Mouse (Mus musculus) cerebellum, adult 2 months (tissue): ENCODE measurements around the gene Hras. TPM values are rescaled to one million over a fixed set of nuclear protein-coding genes. Genes with fewer than 3 reads are reported as not detected.
A peak's percentile ranks its signal among the peaks of the same experiment; 100 is the strongest.

Source experiments
- DNase-seq, 2 experiments: peaks; one replicate each; pipeline ENCODE4 v3.0.0; 2021
- H3K27ac ChIP-seq: fragments of 200-500 bp; 2 replicates; pipeline ENCODE4 v1.5.1; 2012; ENCODE audit warnings: low read length, control low read depth, inconsistent platforms; ENCODE audit not compliant: insufficient read depth
- H3K27me3 ChIP-seq: fragments of 200-500 bp; 2 replicates; pipeline ENCODE4 v1.6.1; 2012; ENCODE audit warnings: inconsistent platforms, mild to moderate bottlenecking, low read length, moderate library complexity; ENCODE audit not compliant: control insufficient read depth, insufficient read depth
- H3K4me1 ChIP-seq: fragments of 200-500 bp; 2 replicates; pipeline ENCODE4 v1.6.1; 2011; ENCODE audit warnings: low read length; ENCODE audit not compliant: control insufficient read depth, insufficient read depth
- H3K4me3 ChIP-seq: fragments of 200-500 bp; replicated peaks from 2 replicates; pipeline ENCODE3; 2011; ENCODE audit warnings: mild to moderate bottlenecking, low read depth, low read length, control low read depth; ENCODE audit not compliant: insufficient read depth
- CTCF ChIP-seq: fragments of 200-500 bp; IDR thresholded peaks from 2 replicates; pipeline ENCODE4 v1.5.1; 2011; ENCODE audit warnings: low read depth, mild to moderate bottlenecking, control low read depth, low read length, moderate library complexity, borderline replicate concordance; ENCODE audit not compliant: insufficient read depth
- POLR2A ChIP-seq: fragments of 200-500 bp; IDR thresholded peaks from 2 replicates; pipeline ENCODE4 v1.6.1; 2011; ENCODE audit warnings: low read length, control low read depth, borderline replicate concordance; ENCODE audit not compliant: insufficient read depth
- WGBS: fragments of 180-500 bp; shearing (Covaris S2); methylation state at CpG from one replicate; pipeline ENCODE4 v1.1.7; 2018; 5-methylcytosine and 5-hydroxymethylcytosine counted together
- polyA plus RNA-seq: library from polyadenylated mRNA; depleted of rRNA; stranded (reverse); fragments of >200 nt; gene quantifications from 2 replicates; pipeline ENCODE4 v1.2.3, GENCODE M21; 2012

Hras gene
- polyA plus RNA-seq, 1 experiment = 186 TPM

DNA sequence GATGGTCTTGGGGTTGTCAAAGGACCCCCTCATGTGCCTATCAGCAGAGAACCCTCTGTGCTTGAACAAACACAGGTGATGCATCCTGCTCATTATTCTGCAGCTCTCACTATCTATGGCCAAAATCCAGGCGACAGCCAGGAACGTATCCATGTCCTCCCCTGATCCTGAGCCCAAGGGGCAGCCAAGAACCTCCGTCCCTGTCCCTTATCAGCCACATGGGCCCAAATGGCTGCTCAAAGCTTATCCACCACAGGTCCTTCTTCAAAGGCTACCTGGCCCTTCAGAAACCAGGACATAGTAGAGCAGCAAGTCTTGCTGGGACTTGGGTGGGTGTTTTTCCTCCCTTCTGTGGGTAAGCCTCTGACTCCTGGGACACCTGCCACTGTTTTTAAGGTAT is 5.6 kb downstream of the Hras start:
- no peak for DNase-seq
- no peak overlapping the region for H3K27ac ChIP-seq
- 71% methylated on average over 3 of the region's 3 CpGs for WGBS
- H3K4me3 ChIP-seq = no peak overlapping the region
- H3K4me1 ChIP-seq = peaks cover 11% of the 10 kb centered on the region
- no peaks in the 10 kb centered on the region for H3K27me3 ChIP-seq
- TF ChIP-seq CTCF (no peak), POLR2A (no peak)

DNA sequence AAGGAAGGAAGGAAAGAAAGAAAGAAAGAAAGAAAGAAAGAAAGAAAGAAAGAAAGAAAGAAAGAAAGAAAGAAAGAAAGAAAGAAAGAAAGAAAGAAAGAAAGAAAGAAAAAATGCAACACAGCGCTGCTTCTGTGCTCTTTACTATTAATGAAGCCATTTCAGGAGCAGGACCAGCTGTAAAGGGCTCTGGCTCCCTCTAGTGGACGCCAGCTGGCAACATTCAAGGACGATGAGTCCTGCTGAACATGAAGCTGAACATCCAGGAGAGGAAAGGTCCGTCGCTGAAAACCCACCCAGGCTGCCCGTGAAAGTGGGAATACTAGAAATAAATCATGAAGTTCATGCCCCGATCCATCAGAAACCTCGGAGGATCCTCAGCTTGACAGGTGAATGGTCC is 17.6 kb downstream of the Hras start:
- Histone ChIP-seq H3K27ac (no peak overlapping the region), H3K4me3 (no peak overlapping the region), H3K4me1 (peaks cover 5% of the 10 kb centered on the region; the same call in 1 of the 2 replicates), H3K27me3 (no peaks in the 10 kb centered on the region)
- WGBS = 2% methylated on average over 8 of the region's 8 CpGs
- peak; percentile 83 to 87 for DNase-seq
- peak; percentile 97 for TF ChIP-seq CTCF
- no peak for TF ChIP-seq POLR2A

DNA sequence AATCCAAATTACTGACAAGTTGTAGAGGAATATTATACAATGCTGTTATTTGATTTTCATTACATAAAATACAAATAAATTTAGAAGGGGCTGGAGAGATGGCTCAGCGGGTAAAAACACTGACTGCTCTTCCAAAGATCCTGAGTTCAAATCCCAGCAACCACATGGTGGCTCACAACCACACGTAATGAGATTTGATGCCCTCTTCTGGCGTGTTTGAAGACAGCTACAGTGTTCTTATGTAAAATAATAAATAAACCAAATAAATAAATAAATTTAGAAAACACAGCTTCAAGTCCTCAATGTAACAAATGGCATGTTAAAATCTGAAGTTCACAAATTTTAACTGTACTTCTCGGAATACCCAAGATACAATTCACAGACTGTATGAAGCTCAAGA is 18.7 kb downstream of the Hras start:
- Histone ChIP-seq H3K4me3 (no peak overlapping the region), H3K27me3 (no peaks in the 10 kb centered on the region), H3K4me1 (peaks cover 5% of the 10 kb centered on the region; the same call in 1 of the 2 replicates), H3K27ac (no peak overlapping the region)
- TF ChIP-seq CTCF (no peak), POLR2A (no peak)
- 81% methylated on average over 4 of the region's 4 CpGs for WGBS
- DNase-seq = no peak

DNA sequence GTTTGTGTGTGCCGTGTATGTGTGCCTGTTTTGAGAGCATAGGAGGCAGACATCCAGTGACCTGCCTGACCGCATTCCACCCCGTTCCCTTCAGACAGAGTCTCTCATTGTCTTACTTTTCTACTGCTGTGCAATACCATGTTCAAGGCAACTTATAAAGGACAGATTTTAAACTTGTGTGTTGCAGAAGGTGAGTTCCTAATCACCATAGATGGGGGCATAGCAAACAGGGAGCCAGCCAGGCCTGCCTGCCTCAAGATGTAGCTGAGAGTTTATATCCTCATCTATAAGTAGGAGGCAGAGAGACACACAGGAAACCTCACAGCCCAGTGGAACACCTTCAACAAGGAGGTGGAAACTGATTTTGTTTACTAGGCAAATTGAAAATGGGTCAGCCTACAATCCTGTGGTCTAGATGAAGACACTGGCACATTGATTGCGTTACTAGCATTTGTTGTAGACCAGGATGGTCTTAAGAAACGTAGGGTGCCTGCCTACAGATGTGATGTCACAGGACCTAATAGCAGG is 20.4 kb downstream of the Hras start:
- no peak for TF ChIP-seq CTCF
- TF ChIP-seq POLR2A = no peak
- no peaks in the 10 kb centered on the region for H3K27me3 ChIP-seq
- H3K4me1 ChIP-seq = peaks cover 9% of the 10 kb centered on the region; the same call in 1 of the 2 replicates
- no peak overlapping the region for H3K27ac ChIP-seq
- no peak for DNase-seq
- peak overlapping the region; percentile 29 for H3K4me3 ChIP-seq
- WGBS = 83% methylated on average over 5 of the region's 5 CpGs

DNA sequence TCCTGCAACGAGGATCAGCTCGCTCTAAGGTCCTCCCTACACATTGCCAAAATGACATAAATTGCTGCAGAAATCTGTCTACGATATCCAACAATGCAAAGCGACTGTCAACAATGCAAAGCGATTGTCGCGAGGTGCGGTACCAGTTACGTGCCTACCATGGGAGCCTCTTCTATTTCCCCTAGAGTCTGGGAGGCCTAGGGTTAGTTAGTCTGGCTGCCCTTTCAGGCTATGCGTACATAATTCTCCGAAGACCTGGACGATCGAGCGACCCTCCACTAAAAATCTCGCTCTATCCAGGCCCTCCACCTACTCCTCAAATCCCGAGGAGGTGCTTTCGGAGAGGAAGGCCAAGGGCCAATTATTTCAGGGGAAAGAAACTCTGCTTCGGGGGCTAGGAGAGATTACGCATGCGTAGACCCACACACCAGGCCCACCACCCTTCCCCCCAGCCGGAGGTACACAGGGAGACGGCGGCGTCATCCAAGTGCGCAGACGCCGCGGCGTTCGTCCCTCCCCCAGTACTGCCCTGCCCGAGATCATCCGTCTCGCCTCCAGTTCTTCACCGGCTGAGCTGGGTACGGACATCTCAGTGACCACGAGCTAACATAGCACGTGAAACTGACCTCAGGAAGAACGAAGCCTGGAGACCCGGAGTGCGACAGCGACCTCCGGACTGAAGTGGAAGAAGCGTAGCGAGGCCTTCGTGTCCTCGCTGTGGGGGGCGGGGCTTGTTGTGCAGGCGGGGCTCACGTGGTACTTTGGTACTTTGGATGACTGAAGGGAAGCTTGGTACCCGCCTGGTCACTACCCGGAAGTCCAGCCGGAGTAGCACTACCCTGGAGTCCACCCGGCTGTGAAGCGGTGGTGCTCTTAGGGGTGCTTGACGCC is 21.4 kb downstream of the Hras start, which contains the start of gene Rnh1:
TSS of gene Rnh1 (minus strand) at position 742 of the 891 bp plus-strand sequence.
- WGBS = under 1% methylated on average over 55 of the region's 55 CpGs
- Histone ChIP-seq H3K27ac (peak within 1 kb of the TSS; percentile 84), H3K27me3 (no peaks in the 10 kb centered on the region), H3K4me1 (peaks cover 14% of the 10 kb centered on the region; the same call in 1 of the 2 replicates), H3K4me3 (peak within 1 kb of the TSS; percentile 84)
- DNase-seq = peak; percentile 92 to 94
- TF ChIP-seq POLR2A = peak; percentile 98
- TF ChIP-seq CTCF = no peak

DNA sequence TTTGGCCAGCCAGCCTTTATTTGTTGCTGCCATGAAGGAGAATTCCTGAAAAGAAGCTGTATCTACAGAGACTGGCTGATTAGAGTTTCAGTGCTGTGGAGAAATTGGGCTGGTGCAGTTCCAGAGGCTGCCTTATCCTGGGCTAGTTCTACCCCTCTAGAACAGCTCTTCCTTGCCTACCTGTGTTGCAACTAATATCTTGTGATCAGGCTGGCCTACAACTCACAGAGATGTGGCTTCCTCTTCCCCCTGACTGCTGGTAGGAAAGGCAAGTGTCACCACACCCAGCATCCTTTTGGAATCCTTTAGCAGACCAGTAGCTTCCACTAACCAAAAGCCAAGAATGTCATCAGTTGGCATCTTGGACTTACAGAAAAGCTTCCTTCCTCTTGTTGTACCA is 23.9 kb downstream of the Hras start:
- H3K4me3 ChIP-seq = no peak overlapping the region
- H3K4me1 ChIP-seq = peaks cover 14% of the 10 kb centered on the region; the same call in 1 of the 2 replicates
- H3K27me3 ChIP-seq = no peaks in the 10 kb centered on the region
- no peak overlapping the region for H3K27ac ChIP-seq
- no peak for TF ChIP-seq POLR2A
- no peak for TF ChIP-seq CTCF
- DNase-seq = no peak

DNA sequence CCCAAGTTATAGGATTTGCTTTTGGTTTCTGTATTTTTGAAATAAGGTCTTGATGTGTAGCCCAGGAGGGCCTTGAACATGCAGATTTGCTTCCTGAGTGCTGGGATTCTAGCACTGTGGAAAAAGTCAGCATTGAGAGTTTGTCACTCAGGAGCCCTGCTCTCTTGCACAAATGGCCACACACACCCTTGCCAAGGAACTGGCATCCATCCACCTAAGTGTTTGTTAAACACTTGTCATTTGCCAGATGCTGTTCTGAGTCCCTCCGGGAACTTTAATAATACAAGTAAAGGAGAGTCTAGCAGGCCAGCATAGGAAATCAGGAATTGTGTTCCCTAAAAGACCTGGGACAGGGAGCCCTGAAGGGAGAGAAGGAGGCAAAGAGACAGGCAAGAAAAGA is 24.5 kb downstream of the Hras start:
- Histone ChIP-seq H3K27ac (no peak overlapping the region), H3K4me1 (peaks cover 14% of the 10 kb centered on the region; the same call in 1 of the 2 replicates), H3K27me3 (no peaks in the 10 kb centered on the region), H3K4me3 (no peak overlapping the region)
- no peak for DNase-seq
- TF ChIP-seq CTCF = no peak
- no peak for TF ChIP-seq POLR2A
- 24% methylated on average over 1 of the region's 1 CpGs for WGBS

DNA sequence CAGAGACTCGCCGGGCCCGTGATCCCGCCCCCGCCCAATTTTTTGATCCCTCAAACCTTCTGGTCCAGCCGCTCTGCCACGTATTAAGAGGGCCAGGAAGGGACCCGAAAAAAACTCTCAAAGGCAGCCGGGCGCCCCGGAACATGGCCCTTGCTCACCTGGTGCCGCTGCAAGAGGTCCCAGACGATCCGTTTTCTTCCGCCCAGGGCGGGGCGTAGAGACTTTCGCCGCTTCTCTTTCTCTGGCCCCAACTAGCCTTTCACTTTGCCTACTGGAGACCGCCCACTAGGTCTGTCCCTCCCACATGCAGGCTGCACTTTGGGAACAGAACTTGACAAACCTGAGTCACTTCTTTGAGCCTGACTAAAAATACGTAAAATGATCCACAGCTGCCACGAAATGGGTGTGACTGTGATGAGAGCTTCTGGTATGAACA is 25.3 kb downstream of the Hras start:
- TF ChIP-seq POLR2A (no peak), CTCF (no peak)
- DNase-seq = peak; percentile 36 to 45
- Histone ChIP-seq H3K4me3 (peak overlapping the region; percentile 30), H3K4me1 (peaks cover 13% of the 10 kb centered on the region; the same call in 1 of the 2 replicates), H3K27ac (no peak overlapping the region), H3K27me3 (no peaks in the 10 kb centered on the region)
- 19% methylated on average over 22 of the region's 22 CpGs for WGBS
